Mouse (Mus musculus) layer of hippocampus, adult 18-20 months (tissue): Measurements from ENCODE around the gene Mas1. TPM values are rescaled to one million over a fixed set of nuclear protein-coding genes. Genes with fewer than 3 reads are reported as not detected.
"Not testable (repeated sequence)": the region's sequence is repeated elsewhere in the genome, so short reads cannot be mapped to it uniquely, and the experiment has no call there.

Experiments
- DNase-seq, 2 experiments: peaks; one replicate each; pipeline ENCODE4 v3.0.0; 2022; ENCODE audit warnings: low spot score in 2 of 2
- long read RNA-seq: library from polyadenylated mRNA; stranded (forward); transcript quantifications from one replicate; pipeline ENCODE4 v2.0.0, GENCODE M21; 2021
- total RNA-seq, 2 experiments: library from RNA; stranded (reverse); gene quantifications; 2 replicates each; pipeline ENCODE4 v1.2.3; 2021

Mas1 gene
- total RNA-seq: 10 to 100 TPM; 60.6 to 71.7 TPM
- long read RNA-seq, transcript Mas1-207 (2 exons, 443 nt): major isoform, 6 of 36 reads
- long read RNA-seq, partial matches to known transcripts: 1 of 36 reads
- long read RNA-seq, other reads (novel, unspliced or antisense): 24 of 36 reads

- no peak for DNase-seq
These were observed at the start of gene Mas1 for GRCm38 (mm10) chr17:12868043-12868442. Gene Mas1 (minus strand): TSS chr17:12868143.

GRCm38 (mm10) chr17:12916588-12917380 lies 48.8 kb upstream of the Mas1 start:
- DNase-seq: peak; percentile 42 to 51

- DNase-seq: peak; percentile 100
These were observed 48.1 kb upstream of the Mas1 start, which contains the start of gene Mrpl18 for GRCm38 (mm10) chr17:12915881-12916583. Gene Mrpl18 (minus strand): TSS chr17:12916345.

- no peak for DNase-seq
These were observed 47.5 kb upstream of the Mas1 start, which contains the start of gene Tcp1 for GRCm38 (mm10) chr17:12915488-12915880. Gene Tcp1 (plus strand): TSS chr17:12915701.

- no peak for DNase-seq
These were observed 42.4 kb upstream of the Mas1 start for GRCm38 (mm10) chr17:12910391-12910790.

GRCm38 (mm10) chr17:12909361-12910280 lies 41.7 kb upstream of the Mas1 start, which contains the start of gene Pnldc1:
Gene Pnldc1 (minus strand): TSS chr17:12910230.
- DNase-seq: no peak

- DNase-seq: peak in 1 of 2 experiments; percentile 15
These were observed 38.5 kb upstream of the Mas1 start for GRCm38 (mm10) chr17:12906436-12906835.

- no peak for DNase-seq
These were observed 37.9 kb upstream of the Mas1 start for GRCm38 (mm10) chr17:12905810-12906209.

GRCm38 (mm10) chr17:12904349-12904748 lies 36.4 kb upstream of the Mas1 start:
- DNase-seq: no peak

- no peak for DNase-seq
These were observed 35.7 kb upstream of the Mas1 start for GRCm38 (mm10) chr17:12903372-12904333.

- DNase-seq: no peak
These were observed 34.3 kb upstream of the Mas1 start for GRCm38 (mm10) chr17:12902291-12902690.

GRCm38 (mm10) chr17:12898607-12899006 lies 30.7 kb upstream of the Mas1 start:
- not testable (repeated sequence) for DNase-seq

GRCm38 (mm10) chr17:12897674-12898073 lies 29.7 kb upstream of the Mas1 start:
- no peak for DNase-seq

GRCm38 (mm10) chr17:12892033-12892432 lies 24.1 kb upstream of the Mas1 start:
- no peak for DNase-seq

GRCm38 (mm10) chr17:12891054-12891453 lies 23.1 kb upstream of the Mas1 start:
- no peak for DNase-seq

- DNase-seq: no peak
These were observed 19.3 kb upstream of the Mas1 start for GRCm38 (mm10) chr17:12887021-12887775.

GRCm38 (mm10) chr17:12886620-12887019 lies 18.7 kb upstream of the Mas1 start:
- no peak for DNase-seq

GRCm38 (mm10) chr17:12881216-12881615 lies 13.3 kb upstream of the Mas1 start:
- no peak for DNase-seq

GRCm38 (mm10) chr17:12880178-12880577 lies 12.2 kb upstream of the Mas1 start:
- DNase-seq: peak; percentile 64 to 95
